Mouse (Mus musculus) bone marrow, adult 2 months (tissue): ENCODE results near the gene Mprip. TPM values are rescaled to one million over a fixed set of nuclear protein-coding genes. Genes with fewer than 3 reads are reported as not detected.

Experiments used
- H3K27ac ChIP-seq: fragments of 200-500 bp; 2 replicates; pipeline ENCODE4 v1.5.1; 2012; ENCODE audit warnings: low read depth, mild to moderate bottlenecking, control low read depth, inconsistent platforms, low read length; ENCODE audit not compliant: control insufficient read depth, poor library complexity, insufficient read depth
- H3K4me1 ChIP-seq: fragments of 200-500 bp; 2 replicates; pipeline ENCODE4 v1.6.1; 2011; ENCODE audit warnings: low read length; ENCODE audit not compliant: control insufficient read depth, insufficient read depth
- H3K4me3 ChIP-seq: fragments of 200-500 bp; replicated peaks from 2 replicates; pipeline ENCODE3; 2011; ENCODE audit warnings: mild to moderate bottlenecking, low read depth, low read length, control low read depth; ENCODE audit not compliant: control insufficient read depth
- CTCF ChIP-seq: fragments of 200-500 bp; IDR thresholded peaks from 2 replicates; pipeline ENCODE4 v1.5.1; 2011; ENCODE audit warnings: low read length, control low read depth; ENCODE audit not compliant: control insufficient read depth, insufficient read depth
- POLR2A ChIP-seq: fragments of 200-500 bp; IDR thresholded peaks from 2 replicates; pipeline ENCODE4 v1.6.1; 2011; ENCODE audit warnings: low read depth, mild to moderate bottlenecking, control low read depth, low read length, borderline replicate concordance; ENCODE audit not compliant: control insufficient read depth
- WGBS: fragments of 180-500 bp; shearing (Covaris S2); methylation state at CpG from one replicate; pipeline ENCODE4 v1.1.7; 2018; 5-methylcytosine and 5-hydroxymethylcytosine counted together
- polyA plus RNA-seq: library from polyadenylated mRNA; stranded (reverse); fragments of >200 nt; gene quantifications from 2 replicates; pipeline ENCODE4 v1.2.4, GENCODE M21; 2011; ENCODE audit warnings: low replicate concordance; ENCODE audit not compliant: missing spikeins, insufficient read depth, insufficient read length

Mprip gene
- polyA plus RNA-seq, 1 experiment = 41.6 TPM

GRCm38 (mm10) chr11:59778874-59779223, 117.7 kb downstream of the Mprip start:
- 61% methylated on average over 1 of the region's 1 CpGs for WGBS

DNA sequence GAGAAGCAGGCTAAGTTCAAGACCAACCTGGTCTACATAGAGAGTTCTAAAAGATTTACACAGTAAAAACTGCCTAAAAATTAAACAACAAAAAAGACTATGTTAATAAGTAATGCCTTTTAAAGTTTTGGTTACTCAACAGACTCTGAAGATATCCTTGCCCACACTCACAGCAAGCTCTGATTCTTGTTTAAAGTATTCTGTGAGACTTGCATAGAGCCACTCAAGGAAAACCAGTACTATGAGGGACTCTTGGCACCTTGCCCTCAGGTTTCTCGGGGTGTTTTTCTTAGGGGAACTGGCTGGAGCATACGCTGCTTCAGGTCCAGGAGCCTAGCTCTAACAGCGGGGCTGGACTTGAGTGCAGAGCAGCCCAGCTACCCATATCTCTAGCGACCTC, 118.3 kb downstream of the Mprip start:
- Histone ChIP-seq H3K4me3 (no peak overlapping the region), H3K27ac (no peak overlapping the region), H3K4me1 (no peaks in the 10 kb centered on the region)
- WGBS = 75% methylated on average over 4 of the region's 4 CpGs
- TF ChIP-seq POLR2A (no peak), CTCF (no peak)

More at GRCm38 (mm10) chr11:59778874-59779223, 117.7 kb downstream of the Mprip start:
- Histone ChIP-seq H3K27ac (no peak overlapping the region), H3K4me1 (no peaks in the 10 kb centered on the region; the same call in 1 of the 2 replicates), H3K4me3 (no peak overlapping the region)
- no peak for TF ChIP-seq POLR2A
- TF ChIP-seq CTCF = no peak

DNA sequence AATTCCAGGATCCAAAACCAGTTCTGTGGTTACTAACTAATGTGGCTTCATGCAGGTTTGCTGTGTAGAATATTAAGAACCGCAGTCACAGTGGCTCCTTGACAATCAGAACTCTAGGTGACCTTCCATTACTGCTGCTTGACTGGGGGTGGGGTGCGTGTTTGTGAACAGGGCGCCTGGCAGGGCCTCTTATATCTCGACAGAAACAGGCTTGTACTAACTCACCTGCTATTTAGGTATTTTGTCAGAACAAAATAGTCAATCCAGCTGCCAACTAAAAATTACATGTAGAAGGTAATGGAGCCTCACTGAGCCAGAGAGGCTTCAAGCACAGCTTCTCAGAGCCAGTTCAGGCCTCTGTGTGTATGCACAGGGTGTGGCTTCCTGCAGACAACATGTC, 119.1 kb downstream of the Mprip start:
- H3K4me3 ChIP-seq = no peak overlapping the region
- no peak overlapping the region for H3K27ac ChIP-seq
- no peak for TF ChIP-seq POLR2A
- TF ChIP-seq CTCF = no peak
- H3K4me1 ChIP-seq = no peaks in the 10 kb centered on the region
- 80% methylated on average over 4 of the region's 4 CpGs for WGBS

GRCm38 (mm10) chr11:59782091-59782590, 121.0 kb downstream of the Mprip start:
- TF ChIP-seq POLR2A = no peak
- TF ChIP-seq CTCF = no peak
- 74% methylated on average over 7 of the region's 7 CpGs for WGBS
- H3K4me1 ChIP-seq = no peaks in the 10 kb centered on the region
- H3K27ac ChIP-seq = no peak overlapping the region
- no peak overlapping the region for H3K4me3 ChIP-seq

DNA sequence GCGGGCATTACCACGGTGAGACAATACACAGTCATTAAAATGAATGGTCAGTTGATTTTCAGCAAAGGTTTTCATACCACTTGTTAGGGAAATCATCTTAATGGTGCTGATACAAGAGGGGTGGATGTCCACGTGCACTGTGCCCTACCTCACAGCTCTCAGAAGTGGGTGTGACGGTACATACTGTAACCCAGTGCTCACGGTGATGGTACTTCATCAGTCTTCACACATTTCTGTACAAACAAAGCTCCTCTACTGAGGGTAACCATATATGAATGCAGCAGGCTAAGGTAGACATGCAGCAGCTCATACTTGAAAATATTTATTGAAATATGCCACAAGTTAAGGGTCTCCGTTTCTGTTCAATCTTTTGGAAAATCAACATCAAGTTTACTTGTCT, 122.5 kb downstream of the Mprip start:
- no peaks in the 10 kb centered on the region for H3K4me1 ChIP-seq
- WGBS = 87% methylated on average over 6 of the region's 6 CpGs
- no peak for TF ChIP-seq POLR2A
- no peak for TF ChIP-seq CTCF

DNA sequence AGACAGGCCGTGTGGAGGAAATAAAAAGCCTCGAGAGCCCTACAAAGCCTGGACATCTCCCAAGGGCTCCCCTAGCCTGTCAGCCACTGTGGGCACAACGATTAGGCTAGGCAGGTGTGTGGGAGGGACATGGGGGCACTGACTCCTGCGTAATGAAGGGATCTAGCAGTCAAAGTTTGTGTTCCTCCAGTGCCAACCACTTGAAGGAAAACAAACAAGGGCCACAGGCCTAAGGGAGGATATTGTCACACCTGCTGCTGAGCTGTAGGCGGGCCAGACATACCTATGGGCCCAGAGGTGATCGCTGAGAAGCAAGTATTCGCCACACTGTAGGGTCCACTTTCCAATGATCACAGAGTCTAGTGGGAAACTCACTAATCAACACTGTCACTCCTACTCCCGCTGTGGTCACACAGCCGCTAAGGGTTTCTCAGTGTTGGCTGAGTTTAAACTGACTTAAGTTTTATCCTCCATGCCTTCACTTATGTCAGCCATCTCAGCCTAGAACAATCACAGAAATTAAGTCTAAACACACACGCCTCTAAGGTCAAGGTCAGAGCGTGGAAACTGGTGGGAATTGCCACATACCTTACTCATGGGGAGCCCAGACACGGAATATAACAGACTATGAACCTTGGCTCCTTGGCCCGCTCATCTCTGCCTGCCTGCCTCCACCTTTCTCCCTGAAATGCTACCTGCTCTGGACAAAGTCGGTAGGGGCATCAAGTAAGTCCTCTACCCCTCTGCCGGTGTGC, 125.5 kb downstream of the Mprip start:
- WGBS = 44% methylated on average over 15 of the region's 15 CpGs
- Histone ChIP-seq H3K27ac (no peak overlapping the region), H3K4me3 (no peak overlapping the region), H3K4me1 (no peaks in the 10 kb centered on the region)
- TF ChIP-seq POLR2A (no peak), CTCF (no peak)

More for the DNA sequence above, 122.5 kb downstream of the Mprip start:
- no peak overlapping the region for H3K4me3 ChIP-seq
- no peak overlapping the region for H3K27ac ChIP-seq

DNA sequence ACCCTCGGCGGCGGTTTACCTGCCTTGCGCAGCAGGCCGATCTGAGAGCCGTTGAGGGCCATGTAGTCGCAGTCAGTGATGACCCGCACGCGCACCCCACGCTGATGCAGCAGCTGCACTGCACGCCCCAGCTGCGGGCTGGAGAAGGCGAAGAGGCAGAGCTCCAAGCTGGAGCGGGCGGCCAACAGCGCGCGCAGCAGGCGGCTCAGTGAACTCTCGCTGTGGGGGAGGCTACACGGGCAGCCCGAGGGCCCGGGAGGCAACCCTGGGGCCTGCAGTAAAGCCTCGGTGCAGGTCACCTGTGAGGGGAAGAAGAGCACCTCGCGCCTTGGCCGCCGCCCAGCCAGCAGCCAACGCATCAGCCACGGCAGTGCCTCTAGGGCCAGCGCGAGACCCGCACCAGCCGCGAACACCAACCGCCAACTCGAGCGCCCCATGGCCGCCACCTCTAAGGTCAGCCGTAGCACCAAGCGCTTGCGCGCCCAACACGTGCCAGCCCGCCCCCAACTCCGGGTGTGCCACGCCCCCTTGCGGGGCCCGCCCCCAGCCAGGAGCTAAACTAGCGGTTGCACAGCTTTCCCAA, 126.2 kb downstream of the Mprip start, which contains the start of gene Pld6:
Gene Pld6, minus strand, starts transcription at position 447 of the 583 bp plus-strand sequence.
- H3K4me1 ChIP-seq = no peaks in the 10 kb centered on the region
- WGBS = 1% methylated on average over 51 of the region's 51 CpGs
- H3K4me3 ChIP-seq = peak within 1 kb of the TSS; percentile 29
- no peak within 1 kb of the TSS for H3K27ac ChIP-seq
- TF ChIP-seq POLR2A (no peak), CTCF (no peak)

DNA sequence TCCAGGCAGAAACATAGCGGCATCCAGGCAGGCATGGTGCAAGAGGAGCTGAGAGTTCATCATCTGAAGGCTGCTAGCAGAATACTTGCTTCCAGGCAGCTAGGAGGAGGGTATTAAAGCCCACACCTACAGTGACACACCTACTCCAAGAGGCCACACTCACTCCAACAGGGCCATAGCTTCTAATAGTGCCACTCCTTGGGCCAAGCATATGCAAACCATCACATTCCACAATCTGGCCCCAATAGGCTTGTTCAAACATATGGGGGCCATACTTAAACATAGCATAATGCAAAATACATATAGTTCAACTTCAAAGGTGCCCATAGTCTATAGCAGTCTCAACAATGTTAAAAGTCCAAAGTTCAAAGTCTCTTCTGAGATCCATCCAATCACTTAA, 128.2 kb downstream of the Mprip start:
- H3K4me1 ChIP-seq = no peaks in the 10 kb centered on the region
- 91% methylated on average over 1 of the region's 1 CpGs for WGBS
- H3K4me3 ChIP-seq = no peak overlapping the region
- no peak for TF ChIP-seq CTCF
- TF ChIP-seq POLR2A = no peak
- no peak overlapping the region for H3K27ac ChIP-seq
